Mouse (Mus musculus) retina, adult 2 months (tissue): ENCODE data around the gene Nrxn3.

Experiments used
- DNase-seq: peaks from one replicate; pipeline ENCODE4 v3.0.0-alpha.2; 2012; ENCODE audit warnings: low read depth, low spot score

The Nrxn3 gene

GRCm38 (mm10) chr12:89700937-89701458 lies 978.3 kb downstream of the Nrxn3 start:
- DNase-seq = no peak

DNA sequence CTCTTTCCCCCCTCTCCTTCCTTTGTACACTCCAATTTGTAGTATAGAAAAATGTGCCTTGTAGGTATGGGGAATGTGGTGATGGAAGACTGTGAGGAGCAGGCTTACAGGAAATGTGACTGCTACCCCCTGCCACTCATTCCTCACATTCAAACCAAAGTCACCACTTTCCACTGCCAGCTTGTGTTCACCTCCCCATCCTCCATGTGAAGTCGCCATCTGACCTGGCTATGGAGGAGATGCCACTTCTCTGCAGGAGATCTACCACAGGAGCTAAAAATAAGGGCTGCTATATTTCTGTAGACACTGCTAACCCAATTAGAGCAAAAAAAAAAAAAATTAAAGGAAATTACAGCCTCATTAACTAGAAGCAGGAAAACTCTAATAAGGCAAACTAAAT lies 980.3 kb downstream of the Nrxn3 start:
- no peak for DNase-seq

GRCm38 (mm10) chr12:89707913-89708312 lies 985.2 kb downstream of the Nrxn3 start:
- no peak for DNase-seq

DNA sequence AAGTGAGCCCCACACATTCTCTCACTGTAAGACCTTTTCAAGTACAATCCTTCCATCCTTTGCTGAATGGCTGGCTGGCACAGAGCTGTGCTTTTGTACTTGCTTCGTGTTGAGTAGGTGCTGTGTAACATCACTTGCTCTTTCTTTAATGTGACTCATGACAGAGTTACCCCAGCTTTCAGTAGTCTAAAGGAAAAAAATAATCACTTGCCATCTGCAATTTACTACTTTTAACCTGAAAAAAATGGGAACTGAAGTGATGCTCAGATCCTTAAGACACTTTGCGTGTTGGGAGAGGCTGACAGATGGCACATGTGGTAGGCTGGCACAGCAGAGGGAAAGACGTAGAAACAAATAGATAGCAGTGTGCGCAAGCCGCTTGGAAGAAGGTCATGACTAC lies 987.8 kb downstream of the Nrxn3 start:
- no peak for DNase-seq

- no peak for DNase-seq
Measured at GRCm38 (mm10) chr12:89711791-89712190, 989.1 kb downstream of the Nrxn3 start.

DNA sequence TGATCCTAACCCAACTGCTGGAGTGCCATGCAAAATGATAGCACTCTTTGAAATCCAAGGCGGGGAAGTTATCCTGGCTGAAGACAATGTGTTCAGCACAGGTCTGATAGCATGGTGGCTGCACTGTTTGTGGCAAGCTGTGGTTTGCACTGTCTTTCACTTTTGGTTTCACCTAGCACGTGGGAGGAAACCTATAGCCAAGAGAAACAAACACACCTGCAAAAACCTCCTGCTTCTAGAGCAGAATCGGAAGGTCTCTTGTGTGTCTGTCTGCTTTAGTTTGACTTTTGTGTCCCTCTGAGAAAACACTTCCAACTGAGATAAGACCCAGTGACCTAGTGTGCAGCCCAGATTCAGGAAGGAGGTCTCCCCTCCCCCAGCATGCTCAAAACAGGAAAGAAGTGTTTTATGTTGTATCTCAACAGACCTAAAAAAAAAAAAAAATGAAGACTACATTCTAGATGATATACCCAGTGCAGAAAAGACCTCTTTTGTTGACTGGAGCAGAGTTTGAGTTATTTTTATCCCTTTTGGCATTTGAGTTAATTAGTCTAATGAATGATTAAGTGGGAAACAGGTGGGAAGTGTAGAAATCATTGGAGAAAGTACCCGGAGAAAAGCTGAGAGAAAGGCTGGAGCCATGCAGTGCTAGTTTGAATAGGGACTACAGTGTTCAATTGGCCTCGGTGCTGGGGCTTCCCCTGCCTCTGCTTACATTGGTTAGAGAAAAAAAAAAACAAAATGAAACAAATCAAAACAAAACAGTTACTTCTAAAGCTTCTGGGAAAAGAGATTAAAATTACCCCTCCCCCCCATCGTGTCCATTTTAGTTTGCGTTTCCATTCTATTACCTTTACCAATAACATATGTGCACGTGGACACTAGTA lies 996.8 kb downstream of the Nrxn3 start:
- DNase-seq = no peak

DNA sequence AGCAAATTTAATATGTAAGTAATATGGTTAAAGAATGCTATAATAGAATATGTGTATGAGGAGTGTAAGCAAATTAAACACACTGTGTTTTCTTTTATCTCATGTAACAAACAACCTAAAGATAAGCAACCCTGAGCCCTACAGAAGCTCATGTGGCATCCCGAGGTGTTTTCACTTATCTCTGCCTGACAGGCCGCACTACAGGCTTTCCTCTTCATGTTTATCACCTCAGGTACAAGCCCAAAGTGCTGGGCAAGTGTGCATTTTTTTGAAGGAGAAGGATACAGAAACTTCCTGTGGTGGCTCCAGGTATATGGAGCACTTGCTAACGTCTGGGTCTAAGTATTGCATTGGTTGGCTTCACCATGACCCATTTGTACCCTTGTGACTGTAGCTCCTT lies 998.3 kb downstream of the Nrxn3 start:
- DNase-seq = no peak

- no peak for DNase-seq
Measured at GRCm38 (mm10) chr12:89722462-89722861, 999.8 kb downstream of the Nrxn3 start.

DNA sequence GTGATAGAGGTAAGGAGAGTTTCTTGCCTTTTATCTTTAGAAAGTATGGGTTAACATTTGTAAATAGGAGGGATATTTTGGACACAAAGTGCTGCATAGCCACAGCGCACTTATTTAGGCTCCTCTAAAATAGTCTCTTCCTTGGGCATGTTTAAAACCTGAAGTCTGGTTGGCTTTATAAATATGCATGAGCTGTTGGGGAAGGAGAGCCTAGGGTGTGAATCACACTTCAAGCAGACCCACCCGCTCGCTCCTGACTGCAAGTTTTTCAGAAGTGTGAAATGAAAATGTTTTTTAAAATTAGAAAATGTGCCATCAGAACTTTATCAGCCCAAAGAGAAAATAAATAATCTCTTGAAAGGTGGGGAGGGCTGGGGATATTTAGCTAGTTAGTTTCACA lies 1001.4 kb downstream of the Nrxn3 start:
- DNase-seq = no peak

GRCm38 (mm10) chr12:89742326-89742725 lies 1019.6 kb downstream of the Nrxn3 start:
- DNase-seq = no peak

DNA sequence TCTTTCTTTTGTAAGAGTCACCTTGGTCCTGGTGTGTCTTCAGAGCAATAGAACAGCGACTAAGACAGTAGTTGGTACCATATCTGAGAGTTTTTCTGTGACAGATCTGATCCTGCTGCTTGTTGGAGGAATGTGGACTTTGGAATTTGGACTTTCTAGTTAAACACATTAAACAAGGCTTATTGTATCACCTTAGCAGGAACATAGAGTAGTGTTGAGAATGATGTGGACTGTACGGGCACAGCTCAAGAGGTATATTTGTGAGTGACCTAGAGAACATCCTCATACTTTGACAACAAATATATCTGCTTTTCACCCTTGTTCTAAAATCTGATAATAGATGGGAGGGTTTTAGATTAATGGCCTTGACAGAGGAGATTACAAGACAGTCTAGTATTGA lies 1020.1 kb downstream of the Nrxn3 start:
- DNase-seq = no peak

DNA sequence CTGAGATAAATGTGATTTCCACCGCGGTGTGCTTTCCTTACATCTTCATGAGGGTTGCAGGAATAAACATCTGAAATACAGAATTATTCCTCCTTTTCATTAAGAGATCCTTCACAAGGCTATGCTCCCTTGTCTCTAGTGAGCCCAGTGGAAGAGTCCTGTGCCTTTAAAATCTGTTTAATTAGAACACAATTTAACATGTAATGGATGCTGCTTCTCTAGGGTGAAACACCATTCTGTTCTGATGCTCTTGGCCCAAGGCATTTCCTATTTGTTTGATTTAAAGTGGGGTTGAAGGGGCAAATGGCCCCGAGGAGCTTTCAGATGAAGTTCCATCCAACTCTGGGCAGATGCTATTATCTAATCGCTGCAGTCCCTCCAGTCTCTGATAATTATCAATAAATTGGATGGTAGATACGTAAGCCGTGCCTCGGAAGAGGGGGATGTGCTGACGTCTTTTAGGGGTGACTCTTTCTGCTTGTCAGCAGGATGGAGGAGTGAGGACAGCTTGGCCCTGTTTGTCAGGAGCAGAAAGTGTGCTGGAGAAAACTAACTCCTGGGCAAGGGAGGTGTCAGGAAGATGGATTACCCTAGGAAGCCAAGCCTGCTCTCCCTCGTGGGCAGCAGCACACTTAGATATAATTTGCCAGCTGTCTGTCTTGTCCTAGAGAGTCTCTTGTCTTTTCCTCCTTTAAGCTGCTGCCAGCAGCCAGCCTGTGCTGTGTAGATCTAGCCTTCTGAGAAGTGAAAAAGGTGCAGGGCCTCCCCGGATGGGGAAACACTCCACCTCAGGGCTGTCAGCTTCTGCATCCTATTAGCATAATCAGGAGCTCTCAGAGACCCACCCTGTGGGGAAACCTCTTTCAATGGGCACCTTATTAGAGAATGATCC lies 1041.8 kb downstream of the Nrxn3 start:
- no peak for DNase-seq

- DNase-seq = no peak
Measured at GRCm38 (mm10) chr12:89765179-89765578, 1042.5 kb downstream of the Nrxn3 start.

GRCm38 (mm10) chr12:89788794-89789193 lies 1066.1 kb downstream of the Nrxn3 start:
- DNase-seq = no peak

- DNase-seq = no peak
Measured at GRCm38 (mm10) chr12:89789981-89790380, 1067.3 kb downstream of the Nrxn3 start.

DNA sequence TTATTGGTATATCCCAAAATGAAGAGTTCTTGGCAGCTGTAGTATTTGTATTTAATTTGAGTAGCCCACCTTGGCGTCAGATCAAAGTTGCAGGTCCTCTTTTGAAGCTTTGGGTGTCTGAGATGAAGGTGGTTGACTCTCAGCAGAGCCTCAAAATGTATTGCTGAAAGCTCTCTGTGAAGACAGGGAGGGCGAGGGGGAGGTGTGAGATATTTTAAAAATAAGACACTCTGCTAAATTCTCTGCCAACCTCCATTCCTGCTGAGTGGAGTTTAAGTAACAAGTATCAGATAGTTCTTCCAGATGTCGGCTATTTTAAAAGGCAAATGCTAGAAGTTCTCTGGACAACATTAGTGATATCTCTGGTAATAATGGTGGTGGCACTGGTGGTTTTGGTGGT lies 1069.2 kb downstream of the Nrxn3 start:
- no peak for DNase-seq

- no peak for DNase-seq
Measured at GRCm38 (mm10) chr12:89794741-89795140, 1072.1 kb downstream of the Nrxn3 start.

DNA sequence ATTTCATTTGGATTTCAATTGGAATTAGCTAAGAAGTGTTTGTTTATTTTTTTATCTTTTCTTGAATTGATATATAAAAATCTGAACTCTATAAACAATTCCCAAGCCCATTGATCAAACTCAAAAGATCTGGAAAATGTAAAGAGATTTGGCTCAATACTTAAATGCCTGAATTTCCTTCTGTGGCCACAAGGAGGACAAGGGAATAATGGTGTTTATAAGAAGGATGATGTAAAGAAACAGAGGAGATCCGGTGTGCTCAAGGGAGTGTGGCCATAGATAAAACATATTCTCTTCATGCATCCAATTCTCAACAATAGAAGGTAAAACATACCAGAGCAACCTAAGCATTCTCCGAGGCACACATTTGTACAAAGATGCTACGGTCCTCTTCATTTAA lies 1085.5 kb downstream of the Nrxn3 start:
- DNase-seq = no peak

DNA sequence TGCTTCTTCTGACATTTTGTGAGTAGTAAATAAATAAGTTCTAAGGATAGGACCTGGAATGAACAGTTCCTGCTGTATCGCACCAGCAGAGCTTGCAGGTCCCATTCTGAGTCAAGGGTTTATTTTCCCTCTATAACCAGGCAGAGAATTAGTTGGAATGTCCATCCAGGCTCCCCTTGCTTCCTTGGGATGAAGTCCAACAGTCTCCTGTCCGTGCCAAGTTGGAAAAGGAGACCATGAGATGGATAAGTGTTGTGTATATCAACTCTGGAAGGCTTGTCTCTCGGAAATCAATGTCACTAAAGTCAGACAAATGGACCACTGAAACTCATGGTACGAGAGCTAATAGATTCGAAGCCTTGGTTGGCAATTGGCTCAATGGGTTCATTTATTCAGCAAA lies 1087.5 kb downstream of the Nrxn3 start:
- DNase-seq = no peak

- no peak for DNase-seq
Measured at GRCm38 (mm10) chr12:89811815-89812549, 1089.3 kb downstream of the Nrxn3 start.

- DNase-seq = no peak
Measured at GRCm38 (mm10) chr12:89812550-89813207, 1090.0 kb downstream of the Nrxn3 start.
